Mouse (Mus musculus): ENCODE data around the gene Aqp11. TPM values are rescaled to one million over a fixed set of nuclear protein-coding genes. Genes with fewer than 3 reads are reported as not detected.

The Aqp11 gene
- polyA plus RNA-seq, 1 experiment from 2014 or later, result 5.7 TPM

GRCm38 (mm10) chr7:97723646-97724538 is 14.2 kb downstream of the Aqp11 start:
- ATAC-seq (ENCODE audit: insufficient read depth, low FRiP score, low TSS enrichment) (no peak), DNase-seq (ENCODE audit: low spot score) (no peak)
- H3K9me3 ChIP-seq (ENCODE audit: control insufficient read depth, low read length), result no peaks in the 10 kb centered on the region
- no peak overlapping the region for H3K4me3 ChIP-seq (ENCODE audit: low read depth, low read length)
- no peaks in the 10 kb centered on the region; the same call in 1 of the 2 replicates for H3K36me3 ChIP-seq (ENCODE audit: control insufficient read depth, insufficient read depth, low read length)
- H3K27me3 ChIP-seq (ENCODE audit: control insufficient read depth, insufficient read depth, low read length), result no peaks in the 10 kb centered on the region
- H3K27ac ChIP-seq (ENCODE audit: low read depth, low read length), result no peak overlapping the region
- WGBS, result 92% methylated on average over 11 of the region's 11 CpGs
- H3K9ac ChIP-seq (ENCODE audit: low read length), result no peak overlapping the region
- H3K4me1 ChIP-seq (ENCODE audit: control insufficient read depth, insufficient read depth, low read length), result 0 out of 2 replicates have a peak, but pooled peaks cover 4% of the 10 kb centered on the region
- H3K4me2 ChIP-seq (ENCODE audit: low read depth), result no peak overlapping the region

GRCm38 (mm10) chr7:97722278-97722918 is 15.7 kb downstream of the Aqp11 start:
- no peaks in the 10 kb centered on the region for H3K27me3 ChIP-seq (ENCODE audit: control insufficient read depth, insufficient read depth, low read length)
- no peak overlapping the region for H3K27ac ChIP-seq (ENCODE audit: low read depth, low read length)
- no peaks in the 10 kb centered on the region for H3K4me1 ChIP-seq (ENCODE audit: control insufficient read depth, insufficient read depth, low read length)
- H3K4me2 ChIP-seq (ENCODE audit: low read depth), result no peak overlapping the region
- 92% methylated on average over 7 of the region's 7 CpGs for WGBS
- H3K9ac ChIP-seq (ENCODE audit: low read length), result no peak overlapping the region
- DNase-seq (ENCODE audit: low spot score), result no peak
- H3K36me3 ChIP-seq (ENCODE audit: control insufficient read depth, insufficient read depth, low read length), result no peaks in the 10 kb centered on the region; the same call in 1 of the 2 replicates
- no peaks in the 10 kb centered on the region for H3K9me3 ChIP-seq (ENCODE audit: control insufficient read depth, low read length)
- no peak for ATAC-seq (ENCODE audit: insufficient read depth, low FRiP score, low TSS enrichment)
- H3K4me3 ChIP-seq (ENCODE audit: low read depth, low read length), result no peak overlapping the region

GRCm38 (mm10) chr7:97720109-97720508 is 18.0 kb downstream of the Aqp11 start:
- WGBS, result 83% methylated on average over 5 of the region's 5 CpGs
- Histone ChIP-seq H3K27ac (ENCODE audit: low read depth, low read length) (no peak overlapping the region), H3K27me3 (ENCODE audit: control insufficient read depth, insufficient read depth, low read length) (no peaks in the 10 kb centered on the region), H3K4me1 (ENCODE audit: control insufficient read depth, insufficient read depth, low read length) (no peaks in the 10 kb centered on the region), H3K4me3 (ENCODE audit: low read depth, low read length) (no peak overlapping the region), H3K4me2 (ENCODE audit: low read depth) (no peak overlapping the region), H3K36me3 (ENCODE audit: control insufficient read depth, insufficient read depth, low read length) (peaks cover 2% of the 10 kb centered on the region), H3K9ac (ENCODE audit: low read length) (no peak overlapping the region), H3K9me3 (ENCODE audit: control insufficient read depth, low read length) (no peaks in the 10 kb centered on the region)
- DNase-seq (ENCODE audit: low spot score), result no peak
- ATAC-seq (ENCODE audit: insufficient read depth, low FRiP score, low TSS enrichment), result no peak

- Histone ChIP-seq H3K4me1 (ENCODE audit: control insufficient read depth, insufficient read depth, low read length) (no peaks in the 10 kb centered on the region), H3K9me3 (ENCODE audit: control insufficient read depth, low read length) (no peaks in the 10 kb centered on the region), H3K36me3 (ENCODE audit: control insufficient read depth, insufficient read depth, low read length) (peaks cover 11% of the 10 kb centered on the region), H3K27me3 (ENCODE audit: control insufficient read depth, insufficient read depth, low read length) (no peaks in the 10 kb centered on the region), H3K27ac (ENCODE audit: low read depth, low read length) (no peak overlapping the region), H3K9ac (ENCODE audit: low read length) (no peak overlapping the region), H3K4me2 (ENCODE audit: low read depth) (no peak overlapping the region), H3K4me3 (ENCODE audit: low read depth, low read length) (no peak overlapping the region)
- ATAC-seq (ENCODE audit: insufficient read depth, low FRiP score, low TSS enrichment) (no peak), DNase-seq (ENCODE audit: low spot score) (no peak)
- WGBS, result 65% methylated on average over 5 of the region's 5 CpGs
Measured at GRCm38 (mm10) chr7:97719078-97719477, 19.0 kb downstream of the Aqp11 start.

GRCm38 (mm10) chr7:97717326-97717725 is 20.8 kb downstream of the Aqp11 start:
- H3K4me2 ChIP-seq (ENCODE audit: low read depth), result no peak overlapping the region
- 86% methylated on average over 1 of the region's 1 CpGs for WGBS
- no peak for ATAC-seq (ENCODE audit: insufficient read depth, low FRiP score, low TSS enrichment)
- H3K9me3 ChIP-seq (ENCODE audit: control insufficient read depth, low read length), result no peaks in the 10 kb centered on the region
- H3K27me3 ChIP-seq (ENCODE audit: control insufficient read depth, insufficient read depth, low read length), result no peaks in the 10 kb centered on the region
- H3K27ac ChIP-seq (ENCODE audit: low read depth, low read length), result no peak overlapping the region
- H3K4me3 ChIP-seq (ENCODE audit: low read depth, low read length), result no peak overlapping the region
- peaks cover 14% of the 10 kb centered on the region for H3K36me3 ChIP-seq (ENCODE audit: control insufficient read depth, insufficient read depth, low read length)
- H3K4me1 ChIP-seq (ENCODE audit: control insufficient read depth, insufficient read depth, low read length), result no peaks in the 10 kb centered on the region
- no peak overlapping the region for H3K9ac ChIP-seq (ENCODE audit: low read length)
- no peak for DNase-seq (ENCODE audit: low spot score)

- 94% methylated on average over 5 of the region's 5 CpGs for WGBS
- Histone ChIP-seq H3K4me2 (ENCODE audit: low read depth) (no peak overlapping the region), H3K27ac (ENCODE audit: low read depth, low read length) (no peak overlapping the region), H3K4me1 (ENCODE audit: control insufficient read depth, insufficient read depth, low read length) (no peaks in the 10 kb centered on the region), H3K4me3 (ENCODE audit: low read depth, low read length) (no peak overlapping the region), H3K9me3 (ENCODE audit: control insufficient read depth, low read length) (no peaks in the 10 kb centered on the region), H3K9ac (ENCODE audit: low read length) (no peak overlapping the region), H3K36me3 (ENCODE audit: control insufficient read depth, insufficient read depth, low read length) (peaks cover 14% of the 10 kb centered on the region), H3K27me3 (ENCODE audit: control insufficient read depth, insufficient read depth, low read length) (no peaks in the 10 kb centered on the region)
- no peak for DNase-seq (ENCODE audit: low spot score)
- no peak for ATAC-seq (ENCODE audit: insufficient read depth, low FRiP score, low TSS enrichment)
Measured at GRCm38 (mm10) chr7:97714651-97715050, 23.4 kb downstream of the Aqp11 start.

- ATAC-seq (ENCODE audit: insufficient read depth, low FRiP score, low TSS enrichment), result no peak
- Histone ChIP-seq H3K27ac (ENCODE audit: low read depth, low read length) (no peak overlapping the region), H3K36me3 (ENCODE audit: control insufficient read depth, insufficient read depth, low read length) (peaks cover 5% of the 10 kb centered on the region), H3K27me3 (ENCODE audit: control insufficient read depth, insufficient read depth, low read length) (no peaks in the 10 kb centered on the region), H3K9me3 (ENCODE audit: control insufficient read depth, low read length) (no peaks in the 10 kb centered on the region), H3K4me2 (ENCODE audit: low read depth) (no peak overlapping the region), H3K9ac (ENCODE audit: low read length) (no peak overlapping the region), H3K4me3 (ENCODE audit: low read depth, low read length) (no peak overlapping the region), H3K4me1 (ENCODE audit: control insufficient read depth, insufficient read depth, low read length) (no peaks in the 10 kb centered on the region)
- WGBS, result 75% methylated on average over 3 of the region's 3 CpGs
- DNase-seq (ENCODE audit: low spot score), result no peak
Measured at GRCm38 (mm10) chr7:97709204-97709603, 28.9 kb downstream of the Aqp11 start.

GRCm38 (mm10) chr7:97707809-97708208 is 30.3 kb downstream of the Aqp11 start:
- ATAC-seq (ENCODE audit: insufficient read depth, low FRiP score, low TSS enrichment) (no peak), DNase-seq (ENCODE audit: low spot score) (no peak)
- H3K9ac ChIP-seq (ENCODE audit: low read length), result no peak overlapping the region
- H3K4me2 ChIP-seq (ENCODE audit: low read depth), result no peak overlapping the region
- no peaks in the 10 kb centered on the region for H3K9me3 ChIP-seq (ENCODE audit: control insufficient read depth, low read length)
- no peaks in the 10 kb centered on the region for H3K27me3 ChIP-seq (ENCODE audit: control insufficient read depth, insufficient read depth, low read length)
- no peaks in the 10 kb centered on the region for H3K36me3 ChIP-seq (ENCODE audit: control insufficient read depth, insufficient read depth, low read length)
- WGBS, result 90% methylated on average over 5 of the region's 5 CpGs
- no peaks in the 10 kb centered on the region for H3K4me1 ChIP-seq (ENCODE audit: control insufficient read depth, insufficient read depth, low read length)
- H3K4me3 ChIP-seq (ENCODE audit: low read depth, low read length), result no peak overlapping the region
- no peak overlapping the region for H3K27ac ChIP-seq (ENCODE audit: low read depth, low read length)

- DNase-seq (ENCODE audit: low spot score) (no peak), ATAC-seq (ENCODE audit: insufficient read depth, low FRiP score, low TSS enrichment) (no peak)
- no peak overlapping the region for H3K4me3 ChIP-seq (ENCODE audit: low read depth, low read length)
- no peaks in the 10 kb centered on the region for H3K4me1 ChIP-seq (ENCODE audit: control insufficient read depth, insufficient read depth, low read length)
- WGBS, result 92% methylated on average over 4 of the region's 4 CpGs
- no peaks in the 10 kb centered on the region for H3K36me3 ChIP-seq (ENCODE audit: control insufficient read depth, insufficient read depth, low read length)
- no peak overlapping the region for H3K4me2 ChIP-seq (ENCODE audit: low read depth)
- H3K27me3 ChIP-seq (ENCODE audit: control insufficient read depth, insufficient read depth, low read length), result no peaks in the 10 kb centered on the region
- no peak overlapping the region for H3K27ac ChIP-seq (ENCODE audit: low read depth, low read length)
- no peak overlapping the region for H3K9ac ChIP-seq (ENCODE audit: low read length)
- H3K9me3 ChIP-seq (ENCODE audit: control insufficient read depth, low read length), result no peaks in the 10 kb centered on the region
Measured at GRCm38 (mm10) chr7:97707123-97707522, 31.0 kb downstream of the Aqp11 start.

Measured in neural tube, embryonic 11.5 days (tissue).